Mouse (Mus musculus) monocyte, adult 2 months (primary cell): Measurements from ENCODE around the gene Xcl1.

Experiments used
- DNase-seq, 2 experiments: peaks; one replicate each; pipeline ENCODE4 v3.0.0; 2022; ENCODE audit warnings: low spot score in 2 of 2, low read depth in 1 of 2

Gene Xcl1

GRCm38 (mm10) chr1:164926534-164927160 is 8.7 kb downstream of the Xcl1 start:
- DNase-seq = no peak

- no peak for DNase-seq
These were observed 30.3 kb downstream of the Xcl1 start for GRCm38 (mm10) chr1:164905047-164905446.

GRCm38 (mm10) chr1:164900696-164901095 is 34.6 kb downstream of the Xcl1 start:
- no peak for DNase-seq

GRCm38 (mm10) chr1:164900226-164900625 is 35.1 kb downstream of the Xcl1 start:
- DNase-seq = no peak

GRCm38 (mm10) chr1:164899506-164899905 is 35.8 kb downstream of the Xcl1 start:
- DNase-seq = no peak

GRCm38 (mm10) chr1:164898846-164899351 is 36.4 kb downstream of the Xcl1 start:
- DNase-seq = no peak

GRCm38 (mm10) chr1:164897163-164897817 is 38.0 kb downstream of the Xcl1 start:
- no peak for DNase-seq

- no peak for DNase-seq
These were observed 38.8 kb downstream of the Xcl1 start for GRCm38 (mm10) chr1:164896211-164897145.

- no peak for DNase-seq
These were observed 39.5 kb downstream of the Xcl1 start for GRCm38 (mm10) chr1:164895806-164896205.

- no peak for DNase-seq
These were observed 45.0 kb downstream of the Xcl1 start for GRCm38 (mm10) chr1:164890366-164890765.

- no peak for DNase-seq
These were observed 46.8 kb downstream of the Xcl1 start for GRCm38 (mm10) chr1:164888563-164888962.

GRCm38 (mm10) chr1:164887775-164888174 is 47.6 kb downstream of the Xcl1 start:
- no peak for DNase-seq

GRCm38 (mm10) chr1:164881891-164882290 is 53.4 kb downstream of the Xcl1 start:
- DNase-seq = no peak
